Mouse (Mus musculus) testis, adult 2 months (tissue): ENCODE measurements around the gene Nup93.

ENCODE experiments used
- CTCF ChIP-seq: fragments of 200-500 bp; IDR thresholded peaks from 2 replicates; pipeline ENCODE4 v1.5.1; 2012; ENCODE audit warnings: low read depth, mild to moderate bottlenecking, inconsistent platforms, low read length, moderate library complexity; ENCODE audit not compliant: control insufficient read depth, insufficient read depth, insufficient replicate concordance
- POLR2A ChIP-seq: fragments of 200-500 bp; IDR thresholded peaks from 2 replicates; pipeline ENCODE4 v1.6.1; 2012; ENCODE audit warnings: low read depth, mild to moderate bottlenecking, inconsistent platforms, low read length, moderate library complexity; ENCODE audit not compliant: control insufficient read depth

- TF ChIP-seq POLR2A = no peak
- TF ChIP-seq CTCF = no peak
Observed at GRCm38 (mm10) chr8:94282453-94282985, 68.2 kb downstream of the Nup93 start.
